Mouse (Mus musculus): ENCODE data around the gene Sh3pxd2b. TPM values are rescaled to one million over a fixed set of nuclear protein-coding genes. Genes with fewer than 3 reads are reported as not detected.

Sh3pxd2b gene
- polyA plus RNA-seq, 1 experiment from 2014 or later: 21.8 TPM

GRCm38 (mm10) chr11:32363610-32364220 lies 16.1 kb downstream of the Sh3pxd2b start:
- Histone ChIP-seq H3K4me3 (replicated peaks) (no peak overlapping the region), H3K9me3 (replicated peaks) (no peaks in the 10 kb centered on the region), H3K27me3 (no peaks in the 10 kb centered on the region), H3K36me3 (0 out of 2 replicates have a peak, but pooled peaks cover 6% of the 10 kb centered on the region), H3K9ac (no peak overlapping the region), H3K4me1 (peaks cover 33% of the 10 kb centered on the region), H3K4me2 (no peak overlapping the region), H3K27ac (peak overlapping the region; percentile 32; the same call in 1 of the 2 replicates)
- WGBS: 67% methylated on average over 3 of the region's 3 CpGs
- ATAC-seq (replicated peaks; ENCODE audit: low FRiP score): peak; percentile 66; the same call in 1 of the 2 replicates

GRCm38 (mm10) chr11:32364375-32364774 lies 16.8 kb downstream of the Sh3pxd2b start:
- Histone ChIP-seq H3K9ac (no peak overlapping the region), H3K36me3 (0 out of 2 replicates have a peak, but pooled peaks cover 8% of the 10 kb centered on the region), H3K27me3 (no peaks in the 10 kb centered on the region), H3K4me2 (no peak overlapping the region), H3K4me1 (peaks cover 33% of the 10 kb centered on the region), H3K27ac (0 out of 2 replicates have a peak overlapping the region, but pooled peaks have one; percentile 2), H3K9me3 (replicated peaks) (no peaks in the 10 kb centered on the region), H3K4me3 (replicated peaks) (no peak overlapping the region)
- no peak for ATAC-seq (replicated peaks; ENCODE audit: low FRiP score)
- WGBS: 66% methylated on average over 7 of the region's 7 CpGs

- no peaks in the 10 kb centered on the region for H3K27me3 ChIP-seq
- no peaks in the 10 kb centered on the region for H3K9me3 ChIP-seq (replicated peaks)
- no peak overlapping the region for H3K4me2 ChIP-seq
- no peak overlapping the region for H3K4me3 ChIP-seq (replicated peaks)
- H3K9ac ChIP-seq: no peak overlapping the region
- ATAC-seq (replicated peaks; ENCODE audit: low FRiP score): no peak
- no peak overlapping the region for H3K27ac ChIP-seq
- H3K36me3 ChIP-seq: 0 out of 2 replicates have a peak, but pooled peaks cover 3% of the 10 kb centered on the region
- H3K4me1 ChIP-seq: peaks cover 29% of the 10 kb centered on the region
- 79% methylated on average over 4 of the region's 4 CpGs for WGBS
These were observed 17.9 kb downstream of the Sh3pxd2b start for GRCm38 (mm10) chr11:32365498-32365897.

- Histone ChIP-seq H3K36me3 (peaks cover 6% of the 10 kb centered on the region; the same call in 1 of the 2 replicates), H3K9me3 (replicated peaks) (no peaks in the 10 kb centered on the region), H3K4me1 (peaks cover 29% of the 10 kb centered on the region), H3K9ac (no peak overlapping the region), H3K4me2 (no peak overlapping the region), H3K4me3 (replicated peaks) (no peak overlapping the region), H3K27ac (no peak overlapping the region), H3K27me3 (no peaks in the 10 kb centered on the region)
- ATAC-seq (replicated peaks; ENCODE audit: low FRiP score): no peak
- 65% methylated on average over 2 of the region's 2 CpGs for WGBS
These were observed 19.4 kb downstream of the Sh3pxd2b start for GRCm38 (mm10) chr11:32367056-32367455.

GRCm38 (mm10) chr11:32368986-32369385 lies 21.4 kb downstream of the Sh3pxd2b start:
- WGBS: 93% methylated on average over 3 of the region's 3 CpGs
- Histone ChIP-seq H3K4me3 (replicated peaks) (no peak overlapping the region), H3K27me3 (no peaks in the 10 kb centered on the region), H3K36me3 (peaks cover 24% of the 10 kb centered on the region), H3K9me3 (replicated peaks) (no peaks in the 10 kb centered on the region), H3K4me2 (no peak overlapping the region), H3K9ac (no peak overlapping the region), H3K4me1 (peaks cover 13% of the 10 kb centered on the region), H3K27ac (no peak overlapping the region)
- ATAC-seq (replicated peaks; ENCODE audit: low FRiP score): no peak

- Histone ChIP-seq H3K36me3 (peaks cover 39% of the 10 kb centered on the region), H3K4me2 (no peak overlapping the region), H3K4me1 (0 out of 2 replicates have a peak, but pooled peaks cover 2% of the 10 kb centered on the region), H3K9ac (no peak overlapping the region), H3K27me3 (no peaks in the 10 kb centered on the region), H3K9me3 (replicated peaks) (no peaks in the 10 kb centered on the region), H3K4me3 (replicated peaks) (no peak overlapping the region), H3K27ac (no peak overlapping the region)
- WGBS: 80% methylated on average over 1 of the region's 1 CpGs
- ATAC-seq (replicated peaks; ENCODE audit: low FRiP score): no peak
These were observed 23.3 kb downstream of the Sh3pxd2b start for GRCm38 (mm10) chr11:32370881-32371280.

GRCm38 (mm10) chr11:32373266-32374026 lies 25.8 kb downstream of the Sh3pxd2b start:
- H3K9me3 ChIP-seq (replicated peaks): no peaks in the 10 kb centered on the region
- H3K36me3 ChIP-seq: peaks cover 58% of the 10 kb centered on the region
- H3K4me1 ChIP-seq: no peaks in the 10 kb centered on the region
- ATAC-seq (replicated peaks; ENCODE audit: low FRiP score): no peak
- 81% methylated on average over 13 of the region's 13 CpGs for WGBS
- no peak overlapping the region for H3K4me2 ChIP-seq
- H3K27me3 ChIP-seq: no peaks in the 10 kb centered on the region
- no peak overlapping the region for H3K4me3 ChIP-seq (replicated peaks)
- no peak overlapping the region for H3K27ac ChIP-seq
- no peak overlapping the region for H3K9ac ChIP-seq

GRCm38 (mm10) chr11:32374027-32374589 lies 26.5 kb downstream of the Sh3pxd2b start:
- Histone ChIP-seq H3K4me2 (no peak overlapping the region), H3K4me3 (replicated peaks) (no peak overlapping the region), H3K27ac (no peak overlapping the region), H3K36me3 (peaks cover 58% of the 10 kb centered on the region), H3K9me3 (replicated peaks) (no peaks in the 10 kb centered on the region), H3K9ac (no peak overlapping the region), H3K4me1 (no peaks in the 10 kb centered on the region), H3K27me3 (no peaks in the 10 kb centered on the region)
- no peak for ATAC-seq (replicated peaks; ENCODE audit: low FRiP score)
- WGBS: 77% methylated on average over 9 of the region's 9 CpGs

GRCm38 (mm10) chr11:32375104-32375535 lies 27.5 kb downstream of the Sh3pxd2b start:
- 69% methylated on average over 4 of the region's 4 CpGs for WGBS
- ATAC-seq (replicated peaks; ENCODE audit: low FRiP score): no peak
- no peak overlapping the region for H3K4me3 ChIP-seq (replicated peaks)
- H3K36me3 ChIP-seq: peaks cover 58% of the 10 kb centered on the region
- H3K4me1 ChIP-seq: no peaks in the 10 kb centered on the region
- no peak overlapping the region for H3K27ac ChIP-seq
- no peak overlapping the region for H3K4me2 ChIP-seq
- no peak overlapping the region for H3K9ac ChIP-seq
- H3K9me3 ChIP-seq (replicated peaks): no peaks in the 10 kb centered on the region
- no peaks in the 10 kb centered on the region for H3K27me3 ChIP-seq

GRCm38 (mm10) chr11:32376086-32376485 lies 28.5 kb downstream of the Sh3pxd2b start:
- no peak for ATAC-seq (replicated peaks; ENCODE audit: low FRiP score)
- WGBS: 88% methylated on average over 1 of the region's 1 CpGs
- Histone ChIP-seq H3K4me3 (replicated peaks) (no peak overlapping the region), H3K36me3 (peaks cover 65% of the 10 kb centered on the region), H3K27ac (no peak overlapping the region), H3K4me2 (no peak overlapping the region), H3K4me1 (no peaks in the 10 kb centered on the region), H3K27me3 (no peaks in the 10 kb centered on the region), H3K9me3 (replicated peaks) (no peaks in the 10 kb centered on the region), H3K9ac (no peak overlapping the region)

GRCm38 (mm10) chr11:32379910-32380309 lies 32.3 kb downstream of the Sh3pxd2b start:
- no peak for ATAC-seq (replicated peaks; ENCODE audit: low FRiP score)
- H3K36me3 ChIP-seq: peaks cover 49% of the 10 kb centered on the region
- H3K27me3 ChIP-seq: no peaks in the 10 kb centered on the region
- peaks cover 20% of the 10 kb centered on the region for H3K4me1 ChIP-seq
- no peak overlapping the region for H3K9ac ChIP-seq
- no peak overlapping the region for H3K27ac ChIP-seq
- H3K9me3 ChIP-seq (replicated peaks): no peaks in the 10 kb centered on the region
- H3K4me2 ChIP-seq: no peak overlapping the region
- no peak overlapping the region for H3K4me3 ChIP-seq (replicated peaks)
